Mouse (Mus musculus): ENCODE data around the gene Slc39a11. TPM values are rescaled to one million over a fixed set of nuclear protein-coding genes. Genes with fewer than 3 reads are reported as not detected.
"Not testable (repeated sequence)": the region's sequence is repeated elsewhere in the genome, so short reads cannot be mapped to it uniquely, and the experiment has no call there.

Slc39a11 gene
- polyA plus RNA-seq, 1 experiment from 2014 or later, result 18.6 TPM

GRCm38 (mm10) chr11:113664279-113664678 is 14.4 kb upstream of the Slc39a11 start:
- H3K27ac ChIP-seq (ENCODE audit: low read length), result no peak overlapping the region
- H3K4me3 ChIP-seq (ENCODE audit: low read depth, low read length), result no peak overlapping the region
- ATAC-seq (ENCODE audit: insufficient number of reproducible peaks, insufficient read depth, low FRiP score, low read depth), result no peak
- H3K36me3 ChIP-seq (ENCODE audit: control insufficient read depth, insufficient read depth, low read length), result peaks cover 37% of the 10 kb centered on the region
- H3K4me1 ChIP-seq (ENCODE audit: control insufficient read depth, insufficient read depth, low read length), result peaks cover 14% of the 10 kb centered on the region; the same call in 1 of the 2 replicates
- no peak overlapping the region for H3K9ac ChIP-seq (replicated peaks; ENCODE audit: low read depth, low read length)
- no peaks in the 10 kb centered on the region for H3K27me3 ChIP-seq (ENCODE audit: control insufficient read depth, insufficient read depth, low read length)
- H3K4me2 ChIP-seq (replicated peaks; ENCODE audit: low read depth, low read length), result no peak overlapping the region
- 76% methylated on average over 2 of the region's 2 CpGs for WGBS
- no peaks in the 10 kb centered on the region for H3K9me3 ChIP-seq (ENCODE audit: control insufficient read depth, low read depth, low read length)

GRCm38 (mm10) chr11:113661835-113662351 is 12.0 kb upstream of the Slc39a11 start:
- 90% methylated on average over 18 of the region's 18 CpGs for WGBS
- Histone ChIP-seq H3K9ac (replicated peaks; ENCODE audit: low read depth, low read length) (no peak overlapping the region), H3K4me3 (ENCODE audit: low read depth, low read length) (no peak overlapping the region), H3K27ac (ENCODE audit: low read length) (no peak overlapping the region), H3K4me1 (ENCODE audit: control insufficient read depth, insufficient read depth, low read length) (peaks cover 5% of the 10 kb centered on the region; the same call in 1 of the 2 replicates), H3K27me3 (ENCODE audit: control insufficient read depth, insufficient read depth, low read length) (no peaks in the 10 kb centered on the region), H3K36me3 (ENCODE audit: control insufficient read depth, insufficient read depth, low read length) (peaks cover 59% of the 10 kb centered on the region), H3K4me2 (replicated peaks; ENCODE audit: low read depth, low read length) (no peak overlapping the region), H3K9me3 (ENCODE audit: control insufficient read depth, low read depth, low read length) (no peaks in the 10 kb centered on the region)
- no peak for ATAC-seq (ENCODE audit: insufficient number of reproducible peaks, insufficient read depth, low FRiP score, low read depth)

GRCm38 (mm10) chr11:113660940-113661339 is 11.1 kb upstream of the Slc39a11 start:
- no peak overlapping the region for H3K27ac ChIP-seq (ENCODE audit: low read length)
- H3K27me3 ChIP-seq (ENCODE audit: control insufficient read depth, insufficient read depth, low read length), result no peaks in the 10 kb centered on the region
- no peaks in the 10 kb centered on the region for H3K9me3 ChIP-seq (ENCODE audit: control insufficient read depth, low read depth, low read length)
- H3K36me3 ChIP-seq (ENCODE audit: control insufficient read depth, insufficient read depth, low read length), result peaks cover 69% of the 10 kb centered on the region
- H3K4me1 ChIP-seq (ENCODE audit: control insufficient read depth, insufficient read depth, low read length), result no peaks in the 10 kb centered on the region
- no peak overlapping the region for H3K9ac ChIP-seq (replicated peaks; ENCODE audit: low read depth, low read length)
- no peak overlapping the region for H3K4me2 ChIP-seq (replicated peaks; ENCODE audit: low read depth, low read length)
- H3K4me3 ChIP-seq (ENCODE audit: low read depth, low read length), result no peak overlapping the region
- WGBS, result 98% methylated on average over 11 of the region's 11 CpGs
- ATAC-seq (ENCODE audit: insufficient number of reproducible peaks, insufficient read depth, low FRiP score, low read depth), result no peak

- H3K9ac ChIP-seq (replicated peaks; ENCODE audit: low read depth, low read length); H3K9me3 ChIP-seq (ENCODE audit: control insufficient read depth, low read depth, low read length); H3K4me2 ChIP-seq (replicated peaks; ENCODE audit: low read depth, low read length); H3K4me1 ChIP-seq (ENCODE audit: control insufficient read depth, insufficient read depth, low read length); H3K27ac ChIP-seq (ENCODE audit: low read length); H3K27me3 ChIP-seq (ENCODE audit: control insufficient read depth, insufficient read depth, low read length); H3K4me3 ChIP-seq (ENCODE audit: low read depth, low read length); ATAC-seq (ENCODE audit: insufficient number of reproducible peaks, insufficient read depth, low FRiP score, low read depth): not testable (repeated sequence)
- H3K36me3 ChIP-seq (ENCODE audit: control insufficient read depth, insufficient read depth, low read length), result peaks cover 74% of the 10 kb centered on the region
- WGBS, result 97% methylated on average over 3 of the region's 3 CpGs
Observed at GRCm38 (mm10) chr11:113660213-113660612, 10.3 kb upstream of the Slc39a11 start.

- Histone ChIP-seq H3K27ac (ENCODE audit: low read length) (no peak overlapping the region), H3K9ac (replicated peaks; ENCODE audit: low read depth, low read length) (no peak overlapping the region), H3K27me3 (ENCODE audit: control insufficient read depth, insufficient read depth, low read length) (no peaks in the 10 kb centered on the region), H3K36me3 (ENCODE audit: control insufficient read depth, insufficient read depth, low read length) (peaks cover 83% of the 10 kb centered on the region), H3K4me3 (ENCODE audit: low read depth, low read length) (no peak overlapping the region), H3K4me2 (replicated peaks; ENCODE audit: low read depth, low read length) (no peak overlapping the region), H3K4me1 (ENCODE audit: control insufficient read depth, insufficient read depth, low read length) (no peaks in the 10 kb centered on the region), H3K9me3 (ENCODE audit: control insufficient read depth, low read depth, low read length) (no peaks in the 10 kb centered on the region)
- ATAC-seq (ENCODE audit: insufficient number of reproducible peaks, insufficient read depth, low FRiP score, low read depth), result no peak
- WGBS, result 75% methylated on average over 4 of the region's 4 CpGs
Observed at GRCm38 (mm10) chr11:113658763-113659162, 8.9 kb upstream of the Slc39a11 start.

GRCm38 (mm10) chr11:113658319-113658718 is 8.4 kb upstream of the Slc39a11 start:
- H3K4me2 ChIP-seq (replicated peaks; ENCODE audit: low read depth, low read length), result no peak overlapping the region
- 86% methylated on average over 8 of the region's 8 CpGs for WGBS
- no peaks in the 10 kb centered on the region for H3K4me1 ChIP-seq (ENCODE audit: control insufficient read depth, insufficient read depth, low read length)
- H3K4me3 ChIP-seq (ENCODE audit: low read depth, low read length), result no peak overlapping the region
- no peak for ATAC-seq (ENCODE audit: insufficient number of reproducible peaks, insufficient read depth, low FRiP score, low read depth)
- H3K36me3 ChIP-seq (ENCODE audit: control insufficient read depth, insufficient read depth, low read length), result peaks cover 83% of the 10 kb centered on the region
- no peaks in the 10 kb centered on the region for H3K9me3 ChIP-seq (ENCODE audit: control insufficient read depth, low read depth, low read length)
- no peak overlapping the region for H3K9ac ChIP-seq (replicated peaks; ENCODE audit: low read depth, low read length)
- no peak overlapping the region for H3K27ac ChIP-seq (ENCODE audit: low read length)
- H3K27me3 ChIP-seq (ENCODE audit: control insufficient read depth, insufficient read depth, low read length), result no peaks in the 10 kb centered on the region

GRCm38 (mm10) chr11:113657221-113657620 is 7.3 kb upstream of the Slc39a11 start:
- peaks cover 90% of the 10 kb centered on the region for H3K36me3 ChIP-seq (ENCODE audit: control insufficient read depth, insufficient read depth, low read length)
- H3K27ac ChIP-seq (ENCODE audit: low read length), result no peak overlapping the region
- no peaks in the 10 kb centered on the region for H3K4me1 ChIP-seq (ENCODE audit: control insufficient read depth, insufficient read depth, low read length)
- no peaks in the 10 kb centered on the region for H3K9me3 ChIP-seq (ENCODE audit: control insufficient read depth, low read depth, low read length)
- ATAC-seq (ENCODE audit: insufficient number of reproducible peaks, insufficient read depth, low FRiP score, low read depth), result no peak
- H3K4me2 ChIP-seq (replicated peaks; ENCODE audit: low read depth, low read length), result no peak overlapping the region
- 43% methylated on average over 4 of the region's 4 CpGs for WGBS
- no peak overlapping the region for H3K9ac ChIP-seq (replicated peaks; ENCODE audit: low read depth, low read length)
- H3K27me3 ChIP-seq (ENCODE audit: control insufficient read depth, insufficient read depth, low read length), result no peaks in the 10 kb centered on the region
- H3K4me3 ChIP-seq (ENCODE audit: low read depth, low read length), result no peak overlapping the region

- Histone ChIP-seq H3K9ac (replicated peaks; ENCODE audit: low read depth, low read length) (no peak overlapping the region), H3K4me3 (ENCODE audit: low read depth, low read length) (no peak overlapping the region), H3K36me3 (ENCODE audit: control insufficient read depth, insufficient read depth, low read length) (peaks cover 93% of the 10 kb centered on the region), H3K27me3 (ENCODE audit: control insufficient read depth, insufficient read depth, low read length) (no peaks in the 10 kb centered on the region), H3K4me1 (ENCODE audit: control insufficient read depth, insufficient read depth, low read length) (no peaks in the 10 kb centered on the region), H3K27ac (ENCODE audit: low read length) (no peak overlapping the region), H3K4me2 (replicated peaks; ENCODE audit: low read depth, low read length) (no peak overlapping the region), H3K9me3 (ENCODE audit: control insufficient read depth, low read depth, low read length) (no peaks in the 10 kb centered on the region)
- 90% methylated on average over 8 of the region's 8 CpGs for WGBS
- no peak for ATAC-seq (ENCODE audit: insufficient number of reproducible peaks, insufficient read depth, low FRiP score, low read depth)
Observed at GRCm38 (mm10) chr11:113656511-113656932, 6.6 kb upstream of the Slc39a11 start.
